In genomic region chr12:24686696-24687346, GRCm38 (mm10) we compare ENCODE assay signal across 20 mouse cellular contexts. TPM values are rescaled to one million over a fixed set of nuclear protein-coding genes. Genes with fewer than 3 reads are reported as not detected.
A peak's percentile ranks its signal among the peaks of the same experiment; 100 is the strongest.
DNase-seq lines count a peak whose midpoint lies in the region; ATAC-seq and TF ChIP-seq lines count a peak whose summit lies in the region.
"Had no signal": no experiment of that assay in that cellular context is flagged by ENCODE, and none has a peak within 500 bp of the region (broad histone marks: within the 10 kb centered on the region; RNA-seq: fewer than 3 reads in every experiment).

No protein-coding gene starts in this region.

- TF ChIP-seq POLR2A in kidney, adult 2 months (IDR thresholded peaks at IDR 0.05; ENCODE audit: low read depth, low read length), result no peak

- peaks cover 49% of the 10 kb centered on the region for H3K4me1 ChIP-seq in kidney, adult 2 months (ENCODE audit: control insufficient read depth, insufficient read depth, low read length)
- H3K4me1 ChIP-seq in intestine, embryonic 15.5 days (replicated peaks), result peaks cover 14% of the 10 kb centered on the region
- H3K4me1 ChIP-seq in kidney, postnatal 0 days (replicated peaks; ENCODE audit: insufficient read depth, low read length), result peaks cover 12% of the 10 kb centered on the region
- H3K4me1 ChIP-seq in liver, embryonic 16.5 days (ENCODE audit: control insufficient read depth, low read depth, low read length), result peaks cover 2% of the 10 kb centered on the region
- peaks cover 4% of the 10 kb centered on the region for H3K4me1 ChIP-seq in forebrain, embryonic 16.5 days (replicated peaks; ENCODE audit: control insufficient read depth, insufficient read depth, low read length)

- peak overlapping the region; percentile 10; the same call in 1 of the 2 replicates for H3K4me2 ChIP-seq in intestine, embryonic 15.5 days (replicated peaks)
- H3K4me2 ChIP-seq in kidney, postnatal 0 days (ENCODE audit: low read length), result no peak overlapping the region
- H3K4me2 ChIP-seq in liver, embryonic 16.5 days (ENCODE audit: low read depth, low read length), result no peak overlapping the region
- no peak overlapping the region for H3K4me2 ChIP-seq in forebrain, embryonic 16.5 days (ENCODE audit: low read length)
- H3K4me2 ChIP-seq: embryonic facial prominence, embryonic 13.5 days; heart, embryonic 11.5 days; limb, embryonic 13.5 days; midbrain, embryonic 15.5 days had no signal

- H3K27me3 ChIP-seq in kidney, adult 2 months (replicated peaks; ENCODE audit: control insufficient read depth, insufficient read depth, low read length), result no peaks in the 10 kb centered on the region
- no peaks in the 10 kb centered on the region for H3K27me3 ChIP-seq in intestine, embryonic 15.5 days (replicated peaks)
- no peaks in the 10 kb centered on the region for H3K27me3 ChIP-seq in kidney, postnatal 0 days (ENCODE audit: insufficient read depth, low read length)
- H3K27me3 ChIP-seq in liver, embryonic 16.5 days (ENCODE audit: control insufficient read depth, insufficient read depth, low read depth, low read length), result peaks cover 16% of the 10 kb centered on the region
- no peaks in the 10 kb centered on the region; the same call in 1 of the 2 replicates for H3K27me3 ChIP-seq in forebrain, embryonic 16.5 days (replicated peaks; ENCODE audit: control insufficient read depth, insufficient read depth, low read length)
- H3K27me3 ChIP-seq: CH12.LX had no signal

- TF ChIP-seq CTCF in kidney, adult 2 months (conservative IDR thresholded peaks at IDR 0.05; ENCODE audit: insufficient read depth, insufficient read length, low read depth, low read length), result no peak
- TF ChIP-seq CTCF in kidney, postnatal 0 days (IDR thresholded peaks at IDR 0.05; ENCODE audit: low read depth), result no peak

- DNase-seq in kidney, adult 2 months, result peak; percentile 52
- no peak for DNase-seq in kidney, adult 8-10 months
- no peak for DNase-seq in kidney, postnatal 0 days (ENCODE audit: low spot score)
- DNase-seq in adrenal gland, adult 2 months, result no peak
- DNase-seq: cerebellum, postnatal 10 days; forebrain, postnatal 0 days; heart, postnatal 10 days; lung, postnatal 14 days; thymus, postnatal 36 days had no signal

- H3K27ac ChIP-seq in kidney, adult 2 months (ENCODE audit: insufficient read depth, low read depth, low read length), result peak overlapping the region; percentile 95
- H3K27ac ChIP-seq in intestine, embryonic 15.5 days, result peak overlapping the region; percentile 27; the same call in 1 of the 2 replicates
- peak overlapping the region; percentile 89 for H3K27ac ChIP-seq in kidney, postnatal 0 days
- peak overlapping the region; percentile 29 for H3K27ac ChIP-seq in liver, embryonic 16.5 days (ENCODE audit: low read length)
- H3K27ac ChIP-seq in forebrain, embryonic 16.5 days (ENCODE audit: low read length), result no peak overlapping the region
- H3K27ac ChIP-seq: embryonic facial prominence, embryonic 13.5 days; limb, embryonic 13.5 days; midbrain, embryonic 15.5 days had no signal

- H3K36me3 ChIP-seq in kidney, adult 2 months (ENCODE audit: control insufficient read depth, insufficient read depth, low read length), result no peaks in the 10 kb centered on the region
- no peaks in the 10 kb centered on the region for H3K36me3 ChIP-seq in intestine, embryonic 15.5 days
- no peaks in the 10 kb centered on the region for H3K36me3 ChIP-seq in kidney, postnatal 0 days (ENCODE audit: insufficient read depth, low read length)
- no peaks in the 10 kb centered on the region for H3K36me3 ChIP-seq in liver, embryonic 16.5 days (ENCODE audit: control insufficient read depth, insufficient read depth)
- H3K36me3 ChIP-seq in forebrain, embryonic 16.5 days (ENCODE audit: control insufficient read depth, insufficient read depth), result no peaks in the 10 kb centered on the region
- H3K36me3 ChIP-seq: embryonic facial prominence, embryonic 13.5 days; limb, embryonic 13.5 days; midbrain, embryonic 15.5 days had no signal

- 35% methylated on average over 11 of the region's 11 CpGs for WGBS in kidney, adult 2 months
- 51% methylated on average over 11 of the region's 11 CpGs for WGBS in intestine, embryonic 15.5 days
- 55% methylated on average over 11 of the region's 11 CpGs for whole genome bisulfite sequencing in kidney, postnatal 0 days
- 58% methylated on average over 11 of the region's 11 CpGs for WGBS in liver, embryonic 16.5 days (ENCODE audit: insufficient replicate concordance)
- WGBS in forebrain, embryonic 16.5 days, result 79% methylated on average over 11 of the region's 11 CpGs

- H3K9ac ChIP-seq in intestine, embryonic 15.5 days, result no peak overlapping the region
- no peak overlapping the region for H3K9ac ChIP-seq in kidney, postnatal 0 days (ENCODE audit: low read depth, low read length)
- no peak overlapping the region for H3K9ac ChIP-seq in liver, embryonic 16.5 days (ENCODE audit: low read depth, low read length)
- H3K9ac ChIP-seq in forebrain, embryonic 16.5 days (replicated peaks; ENCODE audit: low read depth, low read length), result no peak overlapping the region
- H3K9ac ChIP-seq: embryonic facial prominence, embryonic 13.5 days; forebrain, postnatal 0 days; limb, embryonic 13.5 days; midbrain, embryonic 15.5 days had no signal

- no peak; the same call in 1 of the 2 replicates for ATAC-seq in intestine, embryonic 15.5 days
- no peak for ATAC-seq in kidney, postnatal 0 days (replicated peaks; ENCODE audit: low FRiP score, low read depth)
- peak; percentile 68 for ATAC-seq in liver, embryonic 16.5 days (ENCODE audit: low read depth)
- ATAC-seq in forebrain, embryonic 16.5 days, result no peak
- ATAC-seq: forebrain, postnatal 0 days; midbrain, embryonic 15.5 days had no signal

- no peaks in the 10 kb centered on the region for H3K9me3 ChIP-seq in intestine, embryonic 15.5 days
- no peaks in the 10 kb centered on the region for H3K9me3 ChIP-seq in kidney, postnatal 0 days (replicated peaks; ENCODE audit: low read length)
- no peaks in the 10 kb centered on the region for H3K9me3 ChIP-seq in liver, embryonic 16.5 days (replicated peaks; ENCODE audit: control insufficient read depth, low read length)
- no peaks in the 10 kb centered on the region for H3K9me3 ChIP-seq in forebrain, embryonic 16.5 days (ENCODE audit: control insufficient read depth, low read length)
- H3K9me3 ChIP-seq: embryonic facial prominence, embryonic 13.5 days; limb, embryonic 13.5 days; megakaryocyte, embryonic 14.5 days; midbrain, embryonic 15.5 days had no signal

- H3K4me3 ChIP-seq in kidney, adult 2 months (ENCODE audit: insufficient read depth, low read depth, low read length), result no peak overlapping the region
- no peak overlapping the region for H3K4me3 ChIP-seq in intestine, embryonic 15.5 days (replicated peaks)
- no peak overlapping the region for H3K4me3 ChIP-seq in kidney, postnatal 0 days (replicated peaks; ENCODE audit: low read depth, low read length)
- no peak overlapping the region for H3K4me3 ChIP-seq in liver, embryonic 16.5 days (ENCODE audit: low read depth, low read length)
- no peak overlapping the region for H3K4me3 ChIP-seq in forebrain, embryonic 16.5 days (replicated peaks; ENCODE audit: low read length)
- H3K4me3 ChIP-seq: embryonic facial prominence, embryonic 13.5 days; limb, embryonic 13.5 days; megakaryocyte, embryonic 14.5 days; midbrain, embryonic 15.5 days; myocyte had no signal

RNA-seq across cellular contexts. Expression of gene Cys1, which starts 5.2 kb away (rescaled TPM):
- polyA plus RNA-seq in kidney, adult 2 months (2012; rRNA removed), result 71.1 and 93.2 TPM in 2 replicates
- 2.1 and 2.3 TPM in 2 replicates for polyA plus RNA-seq in intestine, embryonic 15.5 days (2015; fragmentation: Nextera tagmentation; extraction: Ambion mirVana)
- 16.2 and 16.4 TPM in 2 replicates for polyA plus RNA-seq in kidney, postnatal 0 days (2015; fragmentation: Nextera tagmentation; extraction: Ambion mirVana)
- polyA plus RNA-seq in liver, embryonic 16.5 days (2015; fragmentation: Nextera tagmentation; extraction: Ambion mirVana), result 0.37 and 0.67 TPM in 2 replicates
- 1 to 10 TPM; 2.4 to 4.5 TPM for total RNA-seq in adrenal gland, adult 2 months (2021)
- 5.6 and 6.0 TPM in 2 replicates for polyA plus RNA-seq in adrenal gland, adult 2 months (2012; rRNA removed)
- 2.1 TPM in 2 replicates for polyA plus RNA-seq in forebrain, embryonic 16.5 days (2015; fragmentation: Nextera tagmentation; extraction: Ambion mirVana)
- total RNA-seq: CH12.LX, MEL had no signal

RNA-seq across cellular contexts. Expression of gene Rrm2, which starts 21.2 kb away (rescaled TPM):
- 1.3 and 1.6 TPM in 2 replicates for polyA plus RNA-seq in kidney, adult 2 months (2012; rRNA removed)
- 161 and 178 TPM in 2 replicates for polyA plus RNA-seq in intestine, embryonic 15.5 days (2015; fragmentation: Nextera tagmentation; extraction: Ambion mirVana)
- polyA plus RNA-seq in kidney, postnatal 0 days (2015; fragmentation: Nextera tagmentation; extraction: Ambion mirVana), result 101 and 136 TPM in 2 replicates
- polyA plus RNA-seq in liver, embryonic 16.5 days (2015; fragmentation: Nextera tagmentation; extraction: Ambion mirVana), result 418 and 451 TPM in 2 replicates
- total RNA-seq in adrenal gland, adult 2 months (2021), result 1 to 10 TPM; 7.7 to 9.1 TPM
- 2.8 and 6.0 TPM in 2 replicates for polyA plus RNA-seq in adrenal gland, adult 2 months (2012; rRNA removed)
- polyA plus RNA-seq in forebrain, embryonic 16.5 days (2015; fragmentation: Nextera tagmentation; extraction: Ambion mirVana), result 138 and 169 TPM in 2 replicates

RNA-seq across cellular contexts. Expression of gene Klf11, which starts 35.7 kb away (rescaled TPM):
- polyA plus RNA-seq in kidney, adult 2 months (2012; rRNA removed), result 8.4 and 8.5 TPM in 2 replicates
- 8.9 and 10.9 TPM in 2 replicates for polyA plus RNA-seq in intestine, embryonic 15.5 days (2015; fragmentation: Nextera tagmentation; extraction: Ambion mirVana)
- polyA plus RNA-seq in kidney, postnatal 0 days (2015; fragmentation: Nextera tagmentation; extraction: Ambion mirVana), result 15.4 and 17.2 TPM in 2 replicates
- 9.3 and 9.7 TPM in 2 replicates for polyA plus RNA-seq in liver, embryonic 16.5 days (2015; fragmentation: Nextera tagmentation; extraction: Ambion mirVana)
- 10 to 100 TPM; 10.4 to 13.5 TPM for total RNA-seq in adrenal gland, adult 2 months (2021)
- 8.3 and 9.1 TPM in 2 replicates for polyA plus RNA-seq in adrenal gland, adult 2 months (2012; rRNA removed)
- 19.1 and 20.1 TPM in 2 replicates for polyA plus RNA-seq in forebrain, embryonic 16.5 days (2015; fragmentation: Nextera tagmentation; extraction: Ambion mirVana)

Comparison
In these comparisons a context has a peak if more than half of its experiments do, and no peak if none do; other contexts are left out.
1. RNA of gene Rrm2, which starts 21.2 kb away (polyA plus RNA-seq): 418 to 451 TPM in liver, embryonic 16.5 days, 161 to 178 TPM in intestine, embryonic 15.5 days, 138 to 169 TPM in forebrain, embryonic 16.5 days and 101 to 136 TPM in kidney, postnatal 0 days; 2.8 to 6.0 TPM in adrenal gland, adult 2 months and 1.3 to 1.6 TPM in kidney, adult 2 months; every median in the first group is over 10 times any median in the second.